Comparison of ENCODE assay signal across 8 mouse cellular contexts in genomic region chr1:170900799-170901467, GRCm38 (mm10). TPM values are rescaled to one million over a fixed set of nuclear protein-coding genes. Genes with fewer than 3 reads are reported as not detected.
DNase-seq lines count a peak whose midpoint lies in the region; ATAC-seq and TF ChIP-seq lines count a peak whose summit lies in the region.

No protein-coding gene starts in this region.

- no peak overlapping the region for H3K9ac ChIP-seq in forebrain, embryonic 14.5 days (ENCODE audit: low read length)
- H3K9ac ChIP-seq in intestine, embryonic 14.5 days (ENCODE audit: low read length): no peak overlapping the region
- peak overlapping the region; percentile 55; the same call in 1 of the 2 replicates for H3K9ac ChIP-seq in liver, adult 2 months (ENCODE audit: low read depth, low read length)

- H3K79me2 ChIP-seq in liver, adult 2 months (ENCODE audit: control insufficient read depth, insufficient read depth, low read length): no peaks in the 10 kb centered on the region

- no peaks in the 10 kb centered on the region for H3K9me3 ChIP-seq in forebrain, embryonic 14.5 days (replicated peaks; ENCODE audit: control insufficient read depth, low read length)
- H3K9me3 ChIP-seq in intestine, embryonic 14.5 days (ENCODE audit: control insufficient read depth, low read length): no peaks in the 10 kb centered on the region

- H3K36me3 ChIP-seq in forebrain, embryonic 14.5 days (ENCODE audit: control insufficient read depth, insufficient read depth, low read length): no peaks in the 10 kb centered on the region
- H3K36me3 ChIP-seq in intestine, embryonic 14.5 days (ENCODE audit: control insufficient read depth, insufficient read depth, low read length): no peaks in the 10 kb centered on the region
- no peaks in the 10 kb centered on the region for H3K36me3 ChIP-seq in liver, adult 2 months (ENCODE audit: control insufficient read depth, insufficient read depth, low read length)

- H3K4me1 ChIP-seq in forebrain, embryonic 14.5 days (ENCODE audit: control insufficient read depth, insufficient read depth, low read length): no peaks in the 10 kb centered on the region
- H3K4me1 ChIP-seq in intestine, embryonic 14.5 days (replicated peaks; ENCODE audit: control insufficient read depth, insufficient read depth, low read length): no peaks in the 10 kb centered on the region
- no peaks in the 10 kb centered on the region; the same call in 1 of the 2 replicates for H3K4me1 ChIP-seq in liver, adult 2 months (ENCODE audit: control insufficient read depth, insufficient read depth, low read length)

- H3K4me2 ChIP-seq in forebrain, embryonic 14.5 days (ENCODE audit: low read length): no peak overlapping the region
- H3K4me2 ChIP-seq in intestine, embryonic 14.5 days (ENCODE audit: low read length): no peak overlapping the region

- TF ChIP-seq CTCF in layer of hippocampus, adult 2 months (conservative IDR thresholded peaks at IDR 0.05): peak; percentile 80
- peak; percentile 48 for TF ChIP-seq CTCF in liver, adult 2 months (IDR thresholded peaks at IDR 0.05; ENCODE audit: low read depth, low read length)

- peak; percentile 55 to 65 for DNase-seq in layer of hippocampus, adult 2 months (ENCODE audit: low spot score in 2 of 2)
- DNase-seq in layer of hippocampus, adult 9-11 months: no peak
- peak; percentile 82 for DNase-seq in forebrain, embryonic 14.5 days (ENCODE audit: low spot score)
- peak; percentile 68 for DNase-seq in intestine, embryonic 14.5 days (ENCODE audit: low spot score)
- peak; percentile 56 for DNase-seq in liver, adult 2 months (ENCODE audit: extremely low read depth, low read depth, low spot score)
- peak; percentile 83 for DNase-seq in naive thymus-derived CD4-positive, alpha-beta T cell, adult 2 months (ENCODE audit: low read depth)
- DNase-seq in frontal cortex, postnatal 25 days (ENCODE audit: low spot score in 2 of 2): no peak

- ATAC-seq in activated CD4-positive, CD25-positive, alpha-beta regulatory T cell, adult 4 months: peak; percentile 58
- ATAC-seq in forebrain, embryonic 14.5 days: peak; percentile 34; the same call in 1 of the 2 replicates
- 0 out of 2 replicates have a peak, but pooled peaks have one; percentile 19 for ATAC-seq in intestine, embryonic 14.5 days (replicated peaks; ENCODE audit: low FRiP score, low TSS enrichment, low read depth)

- H3K27ac ChIP-seq in layer of hippocampus, adult 2 months: no peak overlapping the region
- H3K27ac ChIP-seq in forebrain, embryonic 14.5 days (ENCODE audit: low read depth, low read length): no peak overlapping the region
- no peak overlapping the region for H3K27ac ChIP-seq in intestine, embryonic 14.5 days (ENCODE audit: low read depth)
- no peak overlapping the region for H3K27ac ChIP-seq in liver, adult 2 months (replicated peaks; ENCODE audit: insufficient read depth, low read depth, low read length)

- 0 out of 2 replicates have a peak, but pooled peaks cover 8% of the 10 kb centered on the region for H3K27me3 ChIP-seq in forebrain, embryonic 14.5 days (replicated peaks; ENCODE audit: control insufficient read depth, insufficient read depth, low read length)
- 0 out of 2 replicates have a peak, but pooled peaks cover 3% of the 10 kb centered on the region for H3K27me3 ChIP-seq in intestine, embryonic 14.5 days (replicated peaks; ENCODE audit: control insufficient read depth, insufficient read depth, low read length)
- no peaks in the 10 kb centered on the region for H3K27me3 ChIP-seq in liver, adult 2 months (ENCODE audit: control insufficient read depth, insufficient read depth, low read length)

- H3K4me3 ChIP-seq in layer of hippocampus, adult 2 months: no peak overlapping the region; the same call in 1 of the 2 replicates
- no peak overlapping the region for H3K4me3 ChIP-seq in forebrain, embryonic 14.5 days (ENCODE audit: low read depth, low read length)
- H3K4me3 ChIP-seq in intestine, embryonic 14.5 days (ENCODE audit: low read depth, low read length): no peak overlapping the region
- H3K4me3 ChIP-seq in liver, adult 2 months (ENCODE audit: insufficient read depth, low read depth, low read length): no peak overlapping the region

- 37% methylated on average over 10 of the region's 10 CpGs for WGBS in forebrain, embryonic 14.5 days
- WGBS in intestine, embryonic 14.5 days: 34% methylated on average over 10 of the region's 10 CpGs
- WGBS in liver, adult 2 months: 21% methylated on average over 10 of the region's 10 CpGs

- TF ChIP-seq POLR2A in liver, adult 2 months (IDR thresholded peaks at IDR 0.05; ENCODE audit: extremely low read depth, insufficient read depth, low read length): no peak

RNA-seq across cellular contexts. Expression of gene Fcrlb, which starts 11.8 kb away (rescaled TPM):
- total RNA-seq in layer of hippocampus, adult 2 months (2021): under 1 TPM; 0.28 to 0.47 TPM
- not detected for polyA plus RNA-seq in activated CD4-positive, CD25-positive, alpha-beta regulatory T cell, adult 4 months (2017; shearing (Covaris generic))
- polyA plus RNA-seq in forebrain, embryonic 14.5 days (2014; fragmentation: Nextera tagmentation; extraction: Ambion mirVana): not detected in 2 replicates
- polyA plus RNA-seq in intestine, embryonic 14.5 days (2014; fragmentation: Nextera tagmentation; extraction: Ambion mirVana): not detected in 2 replicates
- total RNA-seq in liver, adult 2 months (2014; rRNA removed): 0.18 and 0.20 TPM in 2 replicates
- polyA plus RNA-seq in liver, adult 2 months (2012; rRNA removed): 0.11 TPM in 1 of 2 replicates, not detected in the other

RNA-seq across cellular contexts. Expression of gene Dusp12, which starts 15.6 kb away (rescaled TPM):
- 10 to 100 TPM; 15.2 to 19.0 TPM for total RNA-seq in layer of hippocampus, adult 2 months (2021)
- 10 to 100 TPM; 10.2 to 14.5 TPM for polyA plus RNA-seq in activated CD4-positive, CD25-positive, alpha-beta regulatory T cell, adult 4 months (2017; shearing (Covaris generic))
- polyA plus RNA-seq in forebrain, embryonic 14.5 days (2014; fragmentation: Nextera tagmentation; extraction: Ambion mirVana): 36.8 and 39.7 TPM in 2 replicates
- 52.7 and 53.5 TPM in 2 replicates for polyA plus RNA-seq in intestine, embryonic 14.5 days (2014; fragmentation: Nextera tagmentation; extraction: Ambion mirVana)
- total RNA-seq in liver, adult 2 months (2014; rRNA removed): 30.4 and 36.2 TPM in 2 replicates
- 12.7 and 17.2 TPM in 2 replicates for polyA plus RNA-seq in liver, adult 2 months (2012; rRNA removed)

RNA-seq across cellular contexts. Expression of gene Gm26620, which starts 16.1 kb away (rescaled TPM):
- under 1 TPM; 0.76 to 0.79 TPM for total RNA-seq in layer of hippocampus, adult 2 months (2021)
- not detected for polyA plus RNA-seq in activated CD4-positive, CD25-positive, alpha-beta regulatory T cell, adult 4 months (2017; shearing (Covaris generic))
- polyA plus RNA-seq in forebrain, embryonic 14.5 days (2014; fragmentation: Nextera tagmentation; extraction: Ambion mirVana): 0.29 and 0.64 TPM in 2 replicates
- polyA plus RNA-seq in intestine, embryonic 14.5 days (2014; fragmentation: Nextera tagmentation; extraction: Ambion mirVana): 1.1 and 1.8 TPM in 2 replicates
- 0.67 and 0.74 TPM in 2 replicates for total RNA-seq in liver, adult 2 months (2014; rRNA removed)
- 0.59 and 1.1 TPM in 2 replicates for polyA plus RNA-seq in liver, adult 2 months (2012; rRNA removed)

RNA-seq across cellular contexts. Expression of gene Fcrla, which starts 26.4 kb away (rescaled TPM):
- total RNA-seq in layer of hippocampus, adult 2 months (2021): not detected
- 1 to 10 TPM in 1 of 2 experiments, not detected in 1; 4.9 TPM for polyA plus RNA-seq in activated CD4-positive, CD25-positive, alpha-beta regulatory T cell, adult 4 months (2017; shearing (Covaris generic))
- polyA plus RNA-seq in forebrain, embryonic 14.5 days (2014; fragmentation: Nextera tagmentation; extraction: Ambion mirVana): not detected in 2 replicates
- polyA plus RNA-seq in intestine, embryonic 14.5 days (2014; fragmentation: Nextera tagmentation; extraction: Ambion mirVana): not detected in 2 replicates
- total RNA-seq in liver, adult 2 months (2014; rRNA removed): 0.83 and 1.1 TPM in 2 replicates
- polyA plus RNA-seq in liver, adult 2 months (2012; rRNA removed): 0.37 and 1.1 TPM in 2 replicates

RNA-seq across cellular contexts. Expression of gene Atf6, which starts 33.4 kb away (rescaled TPM):
- 10 to 100 TPM; 51.2 to 51.3 TPM for total RNA-seq in layer of hippocampus, adult 2 months (2021)
- 1 to 10 TPM; 6.5 to 8.2 TPM for polyA plus RNA-seq in activated CD4-positive, CD25-positive, alpha-beta regulatory T cell, adult 4 months (2017; shearing (Covaris generic))
- 7.5 and 8.9 TPM in 2 replicates for polyA plus RNA-seq in forebrain, embryonic 14.5 days (2014; fragmentation: Nextera tagmentation; extraction: Ambion mirVana)
- polyA plus RNA-seq in intestine, embryonic 14.5 days (2014; fragmentation: Nextera tagmentation; extraction: Ambion mirVana): 9.7 and 11.3 TPM in 2 replicates
- 30.1 and 38.1 TPM in 2 replicates for total RNA-seq in liver, adult 2 months (2014; rRNA removed)
- 13.0 and 14.3 TPM in 2 replicates for polyA plus RNA-seq in liver, adult 2 months (2012; rRNA removed)

Comparison
In these comparisons a context has a peak if more than half of its experiments do, and no peak if none do; other contexts are left out.
1. DNase-seq: peak in layer of hippocampus, adult 2 months (2 of 2), forebrain, embryonic 14.5 days (single experiment), intestine, embryonic 14.5 days (single experiment), liver, adult 2 months (single experiment) and naive thymus-derived CD4-positive, alpha-beta T cell, adult 2 months (single experiment); none in layer of hippocampus, adult 9-11 months (single experiment) and frontal cortex, postnatal 25 days (0 of 2).
2. Peak in every context shown above with its lines, with median percentiles within 50 percentile points of each other: ATAC-seq.